Mouse (Mus musculus): Measurements from ENCODE around the gene Tsc22d4.

Gene Tsc22d4

GRCm38 (mm10) chr5:137741023-137741931 lies 4.3 kb upstream of the Tsc22d4 start, which contains the start of gene Nyap1:
Nyap1 (minus strand) TSS chr5:137741607.
- in situ Hi-C loops (cut with MboI, MseI), result no loop called here

GRCm38 (mm10) chr5:137742048-137742447 lies 3.5 kb upstream of the Tsc22d4 start:
- in situ Hi-C loops (cut with MboI, MseI), result no loop called here

- in situ Hi-C loops (cut with MboI, MseI), result no loop called here
These were observed 2.7 kb upstream of the Tsc22d4 start for GRCm38 (mm10) chr5:137742836-137743235.

GRCm38 (mm10) chr5:137744197-137744596 lies 1.3 kb upstream of the Tsc22d4 start:
- in situ Hi-C loops (cut with MboI, MseI), result no loop called here

- in situ Hi-C loops (cut with MboI, MseI), result no loop called here
These were observed 836 bp downstream of the Tsc22d4 start for GRCm38 (mm10) chr5:137746282-137746850.

GRCm38 (mm10) chr5:137746851-137747325 lies 1.4 kb downstream of the Tsc22d4 start:
- in situ Hi-C loops (cut with MboI, MseI), result no loop called here

- in situ Hi-C loops (cut with MboI, MseI), result no loop called here
These were observed 1.9 kb downstream of the Tsc22d4 start for GRCm38 (mm10) chr5:137747326-137747961.

- in situ Hi-C loops (cut with MboI, MseI), result no loop called here
These were observed 2.7 kb downstream of the Tsc22d4 start for GRCm38 (mm10) chr5:137748130-137748770.

- in situ Hi-C loops (cut with MboI, MseI), result no loop called here
These were observed 3.8 kb downstream of the Tsc22d4 start for GRCm38 (mm10) chr5:137749196-137749836.

- in situ Hi-C loops (cut with MboI, MseI), result loop anchor here in 1 of 2 experiments (25.0 kb wide), 1 partner anchor 413 kb away; the partner anchor contains the start of gene Slc12a9
These were observed 4.7 kb downstream of the Tsc22d4 start for GRCm38 (mm10) chr5:137750212-137750611.

- in situ Hi-C loops (cut with MboI, MseI), result loop anchor here in 1 of 2 experiments (25.0 kb wide), 1 partner anchor 414 kb away; the partner anchor contains the start of gene Slc12a9
These were observed 5.8 kb downstream of the Tsc22d4 start for GRCm38 (mm10) chr5:137751221-137751887.

GRCm38 (mm10) chr5:137751988-137752387 lies 6.5 kb downstream of the Tsc22d4 start:
- in situ Hi-C loops (cut with MboI, MseI), result loop anchor here in 1 of 2 experiments (25.0 kb wide), 1 partner anchor 415 kb away; the partner anchor contains the start of gene Slc12a9

GRCm38 (mm10) chr5:137753111-137753832 lies 7.7 kb downstream of the Tsc22d4 start:
- in situ Hi-C loops (cut with MboI, MseI), result loop anchor here in 1 of 2 experiments (25.0 kb wide), 1 partner anchor 416 kb away; the partner anchor contains the start of gene Slc12a9

- in situ Hi-C loops (cut with MboI, MseI), result loop anchor here (5.0 to 25.0 kb wide), 2 partner anchors 103 to 418 kb away; partner anchors contain the start of gene Slc12a9 (in 1 of the 2)
These were observed 9.9 kb downstream of the Tsc22d4 start for GRCm38 (mm10) chr5:137755425-137755824.

GRCm38 (mm10) chr5:137756106-137756505 lies 10.6 kb downstream of the Tsc22d4 start:
- in situ Hi-C loops (cut with MboI, MseI), result loop anchor here (5.0 to 25.0 kb wide), 2 partner anchors 104 to 419 kb away; partner anchors contain the start of gene Slc12a9 (in 1 of the 2)

GRCm38 (mm10) chr5:137756882-137757661 lies 11.5 kb downstream of the Tsc22d4 start:
- in situ Hi-C loops (cut with MboI, MseI), result loop anchor here (5.0 to 25.0 kb wide), 2 partner anchors 105 to 420 kb away; partner anchors contain the start of gene Slc12a9 (in 1 of the 2)

GRCm38 (mm10) chr5:137757887-137758286 lies 12.4 kb downstream of the Tsc22d4 start:
- in situ Hi-C loops (cut with MboI, MseI), result loop anchor here (5.0 to 25.0 kb wide), 2 partner anchors 106 to 421 kb away; partner anchors contain the start of gene Slc12a9 (in 1 of the 2)

- in situ Hi-C loops (cut with MboI, MseI), result loop anchor here (5.0 to 25.0 kb wide), 2 partner anchors 107 to 422 kb away; partner anchors contain the start of gene Slc12a9 (in 1 of the 2)
These were observed 13.5 kb downstream of the Tsc22d4 start for GRCm38 (mm10) chr5:137758921-137759534.
